Mouse (Mus musculus) MEL (cell line): ENCODE data around the gene Plcg1. TPM values are rescaled to one million over a fixed set of nuclear protein-coding genes. Genes with fewer than 3 reads are reported as not detected.

ENCODE experiments used
- DNase-seq: peaks from one replicate; pipeline ENCODE4 v3.0.0; 2011; ENCODE audit warnings: low read depth, low spot score
- H3K27ac ChIP-seq: 2 replicates; pipeline ENCODE4 v1.5.1; 2012; ENCODE audit warnings: low read depth, mild to moderate bottlenecking, control low read depth, low read length, moderate library complexity; ENCODE audit not compliant: control insufficient read depth
- H3K27me3 ChIP-seq, 2 experiments: fragments of 150-350 bp in 1 of 2; sonication (generic) in 1 of 2; 2 replicates each; pipeline ENCODE4 v1.6.1; 2012; ENCODE audit warnings: low read length in 2 of 2, mild to moderate bottlenecking in 2 of 2, improper control_type of control experiment in 1 of 2, moderate library complexity in 1 of 2; ENCODE audit not compliant: insufficient read depth in 2 of 2, control insufficient read depth in 1 of 2
- H3K36me3 ChIP-seq, 2 experiments: 2 replicates each; pipeline ENCODE4 v1.6.1; 2012 to 2014; ENCODE audit warnings: low read length in 2 of 2, improper control_type of control experiment in 1 of 2, inconsistent platforms in 1 of 2, mild to moderate bottlenecking in 1 of 2; ENCODE audit not compliant: insufficient read depth in 2 of 2, control insufficient read depth in 1 of 2
- H3K4me1 ChIP-seq, 2 experiments: fragments of 150-350 bp in 1 of 2; sonication (generic) in 1 of 2; 2 replicates each; pipeline ENCODE4 v1.6.1; 2012; ENCODE audit warnings: low read length in 2 of 2, improper control_type of control experiment in 1 of 2, mild to moderate bottlenecking in 1 of 2; ENCODE audit not compliant: insufficient read depth in 2 of 2, control insufficient read depth in 1 of 2
- H3K4me3 ChIP-seq, 2 experiments: fragments of 150-350 bp in 1 of 2; sonication (generic) in 1 of 2; 2 replicates each; pipeline ENCODE4 v1.5.1; 2012; ENCODE audit warnings: low read depth in 2 of 2, low read length in 2 of 2, mild to moderate bottlenecking in 2 of 2, moderate library complexity in 2 of 2, control low read depth in 1 of 2, improper control_type of control experiment in 1 of 2; ENCODE audit not compliant: control insufficient read depth in 1 of 2, insufficient read depth in 1 of 2
- H3K79me2 ChIP-seq: 2 replicates; pipeline ENCODE4 v1.6.1; 2012; ENCODE audit warnings: mild to moderate bottlenecking, low read length, moderate library complexity; ENCODE audit not compliant: control insufficient read depth, poor library complexity, insufficient read depth
- H3K9ac ChIP-seq: 2 replicates; pipeline ENCODE4 v1.6.1; 2012; ENCODE audit warnings: low read depth, mild to moderate bottlenecking, control low read depth, low read length, moderate library complexity; ENCODE audit not compliant: control insufficient read depth, poor library complexity, severe bottlenecking
- H3K9me3 ChIP-seq: fragments of 150-350 bp; sonication (generic); replicated peaks from 2 replicates; pipeline ENCODE4 v1.6.1; 2012; ENCODE audit warnings: mild to moderate bottlenecking, low read length, improper control_type of control experiment, moderate library complexity; ENCODE audit not compliant: insufficient read depth
- CHD2 ChIP-seq: IDR thresholded peaks from 2 replicates; pipeline ENCODE4 v1.6.1; 2011; ENCODE audit warnings: low read length, improper control_type of control experiment
- CTCF ChIP-seq, 3 experiments: IDR thresholded peaks in 2 of 3; conservative IDR thresholded peaks in 1 of 3; 2 replicates each; pipeline ENCODE4 v1.5.1; 2011 to 2012; ENCODE audit warnings: low read length in 3 of 3, low read depth in 2 of 3, mild to moderate bottlenecking in 2 of 3, improper control_type of control experiment in 1 of 3, inconsistent platforms in 1 of 3, mixed read lengths in 1 of 3, moderate library complexity in 1 of 3; ENCODE audit not compliant: control insufficient read depth in 1 of 3, insufficient read depth in 1 of 3, poor library complexity in 1 of 3, severe bottlenecking in 1 of 3
- E2F4 ChIP-seq: IDR thresholded peaks from 2 replicates; pipeline ENCODE4 v1.6.1; 2011; ENCODE audit warnings: low read depth, low read length, improper control_type of control experiment, borderline replicate concordance
- ELF1 ChIP-seq: IDR thresholded peaks from 2 replicates; pipeline ENCODE4 v1.6.1; 2014; ENCODE audit warnings: low read depth, mild to moderate bottlenecking, inconsistent platforms, low read length, improper control_type of control experiment, moderate library complexity
- EP300 ChIP-seq, 2 experiments: IDR thresholded peaks; 2 replicates each; pipeline ENCODE4 v1.6.1; 2011; ENCODE audit warnings: improper control_type of control experiment in 2 of 2, low read length in 2 of 2, low read depth in 1 of 2, mild to moderate bottlenecking in 1 of 2
- ETS1 ChIP-seq: IDR thresholded peaks from 2 replicates; pipeline ENCODE4 v1.6.1; 2012; ENCODE audit warnings: low read depth, mild to moderate bottlenecking, inconsistent platforms, low read length, improper control_type of control experiment, moderate library complexity
- GABPA ChIP-seq: IDR thresholded peaks from 2 replicates; pipeline ENCODE4 v1.6.1; 2012; ENCODE audit warnings: low read depth, mild to moderate bottlenecking, inconsistent platforms, low read length, improper control_type of control experiment, moderate library complexity
- GATA1 ChIP-seq: IDR thresholded peaks from 2 replicates; pipeline ENCODE4 v1.6.1; 2011; ENCODE audit warnings: low read depth, low read length, improper control_type of control experiment
- JUND ChIP-seq: IDR thresholded peaks from 2 replicates; pipeline ENCODE4 v1.6.1; 2011; ENCODE audit warnings: low read depth, mild to moderate bottlenecking, improper control_type of control experiment, low read length
- KAT2A ChIP-seq: conservative IDR thresholded peaks from 2 replicates; pipeline ENCODE4 v1.6.1; 2012; ENCODE audit warnings: low read depth, low read length, improper control_type of control experiment, inconsistent platforms
- MAFK ChIP-seq: IDR thresholded peaks from 2 replicates; pipeline ENCODE4 v1.6.1; 2011; ENCODE audit warnings: low read depth, mild to moderate bottlenecking, low read length, improper control_type of control experiment, borderline replicate concordance
- MAZ ChIP-seq: IDR thresholded peaks from 2 replicates; pipeline ENCODE4 v1.6.1; 2012; ENCODE audit warnings: low read depth, mild to moderate bottlenecking, inconsistent platforms, low read length, improper control_type of control experiment
- MEF2A ChIP-seq: IDR thresholded peaks from 2 replicates; pipeline ENCODE4 v1.6.1; 2014; ENCODE audit warnings: low read depth, mild to moderate bottlenecking, inconsistent platforms, low read length, improper control_type of control experiment; ENCODE audit not compliant: poor library complexity, insufficient replicate concordance, severe bottlenecking; ENCODE audit errors: extremely low read depth
- MXI1 ChIP-seq: IDR thresholded peaks from 2 replicates; pipeline ENCODE4 v1.6.1; 2011; ENCODE audit warnings: mild to moderate bottlenecking, low read depth, low read length, improper control_type of control experiment
- MYB ChIP-seq: IDR thresholded peaks from 2 replicates; pipeline ENCODE4 v1.6.1; 2011; ENCODE audit warnings: mild to moderate bottlenecking, low read depth, low read length, improper control_type of control experiment
- NRF1 ChIP-seq: IDR thresholded peaks from 2 replicates; pipeline ENCODE4 v1.6.1; 2014; ENCODE audit warnings: low read depth, mild to moderate bottlenecking, inconsistent platforms, low read length, improper control_type of control experiment, moderate library complexity; ENCODE audit not compliant: poor library complexity, insufficient read depth, severe bottlenecking
- POLR2A ChIP-seq, 2 experiments: IDR thresholded peaks; 2 replicates each; pipeline ENCODE4 v1.6.1; 2011 to 2012; ENCODE audit warnings: low read length in 2 of 2, mild to moderate bottlenecking in 2 of 2, control low read depth in 1 of 2, improper control_type of control experiment in 1 of 2, low read depth in 1 of 2, moderate library complexity in 1 of 2; ENCODE audit not compliant: control insufficient read depth in 1 of 2, insufficient read depth in 1 of 2, poor library complexity in 1 of 2
- POLR2AphosphoS2 ChIP-seq: IDR thresholded peaks from 2 replicates; pipeline ENCODE4 v1.6.1; 2011; ENCODE audit warnings: low read length, improper control_type of control experiment
- POLR2AphosphoS5 ChIP-seq: IDR thresholded peaks from 2 replicates; pipeline ENCODE4 v1.6.1; 2012; ENCODE audit warnings: low read depth, borderline replicate concordance, mild to moderate bottlenecking, inconsistent platforms, low read length, moderate library complexity, mixed read lengths
- RAD21 ChIP-seq: IDR thresholded peaks from 2 replicates; pipeline ENCODE4 v1.6.1; 2011; ENCODE audit warnings: mild to moderate bottlenecking, low read depth, low read length, improper control_type of control experiment
- RCOR1 ChIP-seq: IDR thresholded peaks from 2 replicates; pipeline ENCODE4 v1.6.1; 2012; ENCODE audit warnings: low read depth, mild to moderate bottlenecking, inconsistent platforms, low read length, improper control_type of control experiment
- SIN3A ChIP-seq: IDR thresholded peaks from 2 replicates; pipeline ENCODE4 v1.6.1; 2012; ENCODE audit warnings: low read length, improper control_type of control experiment, inconsistent platforms
- SMC3 ChIP-seq: IDR thresholded peaks from 2 replicates; pipeline ENCODE4 v1.6.1; 2011; ENCODE audit warnings: low read depth, low read length, improper control_type of control experiment
- USF1 ChIP-seq: IDR thresholded peaks from 2 replicates; pipeline ENCODE4 v1.6.1; 2014; ENCODE audit warnings: low read depth, mild to moderate bottlenecking, inconsistent platforms, low read length, improper control_type of control experiment, moderate library complexity
- USF2 ChIP-seq, 2 experiments: IDR thresholded peaks; 2 replicates each; pipeline ENCODE4 v1.6.1; 2011 to 2012; ENCODE audit warnings: improper control_type of control experiment in 2 of 2, low read length in 2 of 2, borderline replicate concordance in 1 of 2, inconsistent platforms in 1 of 2, low read depth in 1 of 2, mild to moderate bottlenecking in 1 of 2; ENCODE audit not compliant: insufficient read depth in 1 of 2
- ZKSCAN1 ChIP-seq: IDR thresholded peaks from 2 replicates; pipeline ENCODE4 v1.6.1; 2012; ENCODE audit warnings: low read depth, mild to moderate bottlenecking, inconsistent platforms, low read length, improper control_type of control experiment, moderate library complexity
- polyA plus RNA-seq, 2 experiments: library from polyadenylated mRNA; stranded (reverse) in 1 of 2; unstranded in 1 of 2; fragments of >175 nt in 1 of 2; fragments of >200 nt in 1 of 2; gene quantifications; 2 replicates each; pipeline versions ENCODE4 v1.2.1 to v1.2.4; 2012; ENCODE audit warnings: low replicate concordance in 2 of 2, low read depth in 1 of 2; ENCODE audit not compliant: insufficient read length in 2 of 2, insufficient read depth in 1 of 2, missing spikeins in 1 of 2
- total RNA-seq: library from RNA; depleted of rRNA; stranded (reverse); fragments of 300-350 nt; gene quantifications from 2 replicates; pipeline ENCODE4 v1.2.3, GENCODE M21; 2012

Gene Plcg1
- total and polyA plus RNA-seq, 3 experiments: 15.4 to 27.5 TPM; not detected in 1

GRCm38 (mm10) chr2:160804794-160805527, 73.9 kb downstream of the Plcg1 start:
- no peak for TF ChIP-seq POLR2A (IDR thresholded peaks at IDR 0.05; ENCODE audit: control insufficient read depth in 1 of 2, insufficient read depth in 1 of 2, low read depth in 1 of 2, low read length in 2 of 2, poor library complexity in 1 of 2)
- TF ChIP-seq SMC3: no peak
- TF ChIP-seq KAT2A: no peak
- TF ChIP-seq USF2 (IDR thresholded peaks at IDR 0.05; ENCODE audit: borderline replicate concordance in 1 of 2, insufficient read depth in 1 of 2, low read depth in 1 of 2, low read length in 2 of 2): no peak
- TF ChIP-seq MAFK: no peak
- no peak for TF ChIP-seq SIN3A
- no peak for TF ChIP-seq ETS1
- TF ChIP-seq EP300 (IDR thresholded peaks at IDR 0.05; ENCODE audit: low read depth in 1 of 2, low read length in 2 of 2): no peak
- no peak for TF ChIP-seq GATA1
- no peak for TF ChIP-seq RCOR1
- TF ChIP-seq E2F4: no peak
- no peak for TF ChIP-seq ZKSCAN1
- TF ChIP-seq, all 39 proteins: peak for 0
- Histone ChIP-seq H3K36me3 (no peaks in the 10 kb centered on the region; a peak in 1 of 4 replicates), H3K27me3 (no peaks in the 10 kb centered on the region), H3K27ac (no peak overlapping the region), H3K9me3 (no peaks in the 10 kb centered on the region), H3K79me2 (no peaks in the 10 kb centered on the region), H3K4me1 (no peaks in the 10 kb centered on the region), H3K4me3 (no peak overlapping the region), H3K9ac (no peak overlapping the region)
- DNase-seq: no peak

GRCm38 (mm10) chr2:160806091-160806521, 75.0 kb downstream of the Plcg1 start:
- no peak overlapping the region for H3K4me3 ChIP-seq
- H3K9me3 ChIP-seq: no peaks in the 10 kb centered on the region
- H3K4me1 ChIP-seq: no peaks in the 10 kb centered on the region
- no peaks in the 10 kb centered on the region; a peak in 1 of 4 replicates for H3K36me3 ChIP-seq
- no peaks in the 10 kb centered on the region for H3K27me3 ChIP-seq
- DNase-seq: no peak
- H3K9ac ChIP-seq: no peak overlapping the region
- H3K79me2 ChIP-seq: no peaks in the 10 kb centered on the region
- no peak overlapping the region for H3K27ac ChIP-seq
- TF ChIP-seq GABPA (no peak), MAZ (no peak), MYB (no peak), SIN3A (no peak), EP300 (IDR thresholded peaks at IDR 0.05; ENCODE audit: low read depth in 1 of 2, low read length in 2 of 2) (no peak), JUND (no peak), MEF2A (no peak), NRF1 (no peak), POLR2AphosphoS5 (no peak), RAD21 (no peak), CTCF (IDR thresholded peaks at IDR 0.05 in 2 of 3, conservative IDR thresholded peaks at IDR 0.05 in 1 of 3; ENCODE audit: control insufficient read depth in 1 of 3, insufficient read depth in 1 of 3, low read depth in 2 of 3, low read length in 3 of 3, poor library complexity in 1 of 3, severe bottlenecking in 1 of 3) (no peak), ZKSCAN1 (no peak), MXI1 (no peak), ELF1 (no peak), USF1 (no peak), POLR2AphosphoS2 (no peak), CHD2 (no peak), POLR2A (IDR thresholded peaks at IDR 0.05; ENCODE audit: control insufficient read depth in 1 of 2, insufficient read depth in 1 of 2, low read depth in 1 of 2, low read length in 2 of 2, poor library complexity in 1 of 2) (no peak)
